Mouse (Mus musculus) brain, embryonic 14.5 days (tissue): ENCODE data around the gene Gm10128.
"Not testable (repeated sequence)": the region's sequence is repeated elsewhere in the genome, so short reads cannot be mapped to it uniquely, and the experiment has no call there.

Experiments used
- CTCF ChIP-seq: fragments of 200-500 bp; IDR thresholded peaks from 2 replicates; pipeline ENCODE4 v1.5.1; 2012; ENCODE audit warnings: inconsistent platforms, mild to moderate bottlenecking, moderate library complexity, borderline replicate concordance; ENCODE audit not compliant: insufficient read depth, insufficient read length; ENCODE audit errors: extremely low read depth
- POLR2A ChIP-seq: fragments of 200-500 bp; IDR thresholded peaks from 2 replicates; pipeline ENCODE4 v1.6.1; 2012; ENCODE audit warnings: mild to moderate bottlenecking, inconsistent platforms, borderline replicate concordance; ENCODE audit not compliant: poor library complexity, insufficient read depth, insufficient read length, severe bottlenecking; ENCODE audit errors: extremely low read depth

DNA sequence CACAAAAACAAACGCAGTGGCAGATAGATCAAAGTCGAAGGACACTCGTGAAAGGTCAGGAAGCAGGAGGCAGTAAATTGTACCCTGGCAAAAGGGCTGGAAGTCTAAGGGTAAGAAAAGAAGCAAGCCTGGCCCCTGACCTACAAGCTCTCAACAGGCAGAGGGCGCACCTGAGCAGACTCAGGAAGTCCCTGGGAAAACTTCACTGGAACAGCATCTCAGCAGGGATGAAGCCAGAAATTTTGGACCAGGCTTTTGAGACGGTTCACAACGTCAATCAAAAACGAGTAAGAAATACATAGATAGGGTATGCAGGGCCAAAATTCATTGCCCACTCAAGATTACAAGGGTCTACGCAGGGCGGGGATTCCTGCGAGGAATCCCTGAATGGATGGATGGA, 13.7 kb upstream of the Gm10128 start:
- not testable (repeated sequence) for TF ChIP-seq POLR2A
- peak; percentile 9; the same call in 1 of the 2 replicates for TF ChIP-seq CTCF
